8 mouse cellular contexts compared by ENCODE assay signal in genomic region chr17:24167891-24168505, GRCm38 (mm10). TPM values are rescaled to one million over a fixed set of nuclear protein-coding genes. Genes with fewer than 3 reads are reported as not detected.
DNase-seq lines count a peak whose midpoint lies in the region; ATAC-seq and TF ChIP-seq lines count a peak whose summit lies in the region.

No protein-coding gene starts in this region.

- peak overlapping the region; percentile 96; the same call in 1 of the 2 replicates for H3K27ac ChIP-seq in lung, embryonic 14.5 days (ENCODE audit: low read depth)
- peak overlapping the region; percentile 99; the same call in 1 of the 2 replicates for H3K27ac ChIP-seq in embryonic facial prominence, embryonic 15.5 days (replicated peaks)
- H3K27ac ChIP-seq in kidney, postnatal 0 days = peak overlapping the region; percentile 92
- peak overlapping the region; percentile 99 for H3K27ac ChIP-seq in neural tube, embryonic 15.5 days (replicated peaks)

- peaks cover 28% of the 10 kb centered on the region for H3K36me3 ChIP-seq in lung, embryonic 14.5 days (ENCODE audit: insufficient read depth)
- peaks cover 17% of the 10 kb centered on the region for H3K36me3 ChIP-seq in embryonic facial prominence, embryonic 15.5 days
- H3K36me3 ChIP-seq in kidney, postnatal 0 days (ENCODE audit: insufficient read depth, low read length) = peaks cover 4% of the 10 kb centered on the region; the same call in 1 of the 2 replicates
- H3K36me3 ChIP-seq in neural tube, embryonic 15.5 days = peaks cover 13% of the 10 kb centered on the region

- no peaks in the 10 kb centered on the region for H3K27me3 ChIP-seq in lung, embryonic 14.5 days (ENCODE audit: insufficient read depth, low read length)
- H3K27me3 ChIP-seq in embryonic facial prominence, embryonic 15.5 days = no peaks in the 10 kb centered on the region
- H3K27me3 ChIP-seq in kidney, postnatal 0 days (ENCODE audit: insufficient read depth, low read length) = no peaks in the 10 kb centered on the region
- H3K27me3 ChIP-seq in neural tube, embryonic 15.5 days (replicated peaks) = no peaks in the 10 kb centered on the region

- WGBS in lung, embryonic 14.5 days = 50% methylated on average over 7 of the region's 7 CpGs
- WGBS in embryonic facial prominence, embryonic 15.5 days = 53% methylated on average over 7 of the region's 7 CpGs
- 37% methylated on average over 7 of the region's 7 CpGs for WGBS in kidney, postnatal 0 days
- 52% methylated on average over 7 of the region's 7 CpGs for WGBS in neural tube, embryonic 15.5 days

- no peak for DNase-seq in lung, embryonic 14.5 days
- DNase-seq in lung, postnatal 36 days = no peak
- no peak for DNase-seq in kidney, postnatal 0 days (ENCODE audit: low spot score)
- DNase-seq in Muller cell, postnatal 12 days (ENCODE audit: inconsistent ontology term) = no peak
- DNase-seq in thymus, postnatal 14 days = no peak
- DNase-seq in gastrocnemius, adult 8-10 months (ENCODE audit: low spot score in 2 of 2) = no peak

- TF ChIP-seq CTCF in lung, embryonic 14.5 days (IDR thresholded peaks at IDR 0.05; ENCODE audit: low read depth) = no peak
- no peak for TF ChIP-seq CTCF in kidney, postnatal 0 days (IDR thresholded peaks at IDR 0.05; ENCODE audit: low read depth)

- ATAC-seq in lung, embryonic 14.5 days (ENCODE audit: insufficient read depth) = no peak
- no peak for ATAC-seq in embryonic facial prominence, embryonic 15.5 days (ENCODE audit: insufficient number of reproducible peaks, low FRiP score, low TSS enrichment, low read depth)
- no peak for ATAC-seq in kidney, postnatal 0 days (replicated peaks; ENCODE audit: low FRiP score, low read depth)
- ATAC-seq in neural tube, embryonic 15.5 days (ENCODE audit: low FRiP score) = no peak

- peaks cover 9% of the 10 kb centered on the region; the same call in 1 of the 2 replicates for H3K4me1 ChIP-seq in lung, embryonic 14.5 days (ENCODE audit: insufficient read depth)
- peaks cover 32% of the 10 kb centered on the region for H3K4me1 ChIP-seq in embryonic facial prominence, embryonic 15.5 days
- peaks cover 6% of the 10 kb centered on the region for H3K4me1 ChIP-seq in kidney, postnatal 0 days (replicated peaks; ENCODE audit: insufficient read depth, low read length)
- peaks cover 43% of the 10 kb centered on the region for H3K4me1 ChIP-seq in neural tube, embryonic 15.5 days

- peak overlapping the region; percentile 85 for H3K4me3 ChIP-seq in lung, embryonic 14.5 days (ENCODE audit: low read depth, low read length)
- peak overlapping the region; percentile 67 for H3K4me3 ChIP-seq in embryonic facial prominence, embryonic 15.5 days (replicated peaks)
- H3K4me3 ChIP-seq in kidney, postnatal 0 days (replicated peaks; ENCODE audit: low read depth, low read length) = peak overlapping the region; percentile 54
- H3K4me3 ChIP-seq in neural tube, embryonic 15.5 days (replicated peaks) = peak overlapping the region; percentile 75

- H3K9ac ChIP-seq in lung, embryonic 14.5 days = peak overlapping the region; percentile 84
- peak overlapping the region; percentile 94 for H3K9ac ChIP-seq in embryonic facial prominence, embryonic 15.5 days
- peak overlapping the region; percentile 87 for H3K9ac ChIP-seq in kidney, postnatal 0 days (ENCODE audit: low read depth, low read length)
- peak overlapping the region; percentile 87 for H3K9ac ChIP-seq in neural tube, embryonic 15.5 days (replicated peaks)

- H3K9me3 ChIP-seq in lung, embryonic 14.5 days (ENCODE audit: low read depth, low read length) = no peaks in the 10 kb centered on the region
- H3K9me3 ChIP-seq in embryonic facial prominence, embryonic 15.5 days (replicated peaks) = no peaks in the 10 kb centered on the region
- H3K9me3 ChIP-seq in kidney, postnatal 0 days (replicated peaks; ENCODE audit: low read length) = no peaks in the 10 kb centered on the region
- H3K9me3 ChIP-seq in neural tube, embryonic 15.5 days (replicated peaks) = no peaks in the 10 kb centered on the region

- H3K4me2 ChIP-seq in lung, embryonic 14.5 days = peak overlapping the region; percentile 81
- peak overlapping the region; percentile 81 for H3K4me2 ChIP-seq in embryonic facial prominence, embryonic 15.5 days (replicated peaks)
- peak overlapping the region; percentile 74 for H3K4me2 ChIP-seq in kidney, postnatal 0 days (ENCODE audit: low read length)
- H3K4me2 ChIP-seq in neural tube, embryonic 15.5 days = peak overlapping the region; percentile 80

RNA-seq across cellular contexts. Expression of gene Atp6v0c, which starts 1.5 kb away (rescaled TPM):
- 450 and 473 TPM in 2 replicates for polyA plus RNA-seq in lung, embryonic 14.5 days (2014; fragmentation: Nextera tagmentation; extraction: Ambion mirVana)
- polyA plus RNA-seq in embryonic facial prominence, embryonic 15.5 days (2015; fragmentation: Nextera tagmentation; extraction: Ambion mirVana) = 539 and 547 TPM in 2 replicates
- 974 and 1,011 TPM in 2 replicates for polyA plus RNA-seq in kidney, postnatal 0 days (2015; fragmentation: Nextera tagmentation; extraction: Ambion mirVana)
- polyA plus RNA-seq in neural tube, embryonic 15.5 days (2015; fragmentation: Nextera tagmentation; extraction: Ambion mirVana) = 1,457 and 1,659 TPM in 2 replicates
- 100 to 1,000 TPM; 152 to 173 (median 158) TPM for total RNA-seq in gastrocnemius, adult 8-10 months (2022)

RNA-seq across cellular contexts. Expression of gene Amdhd2, which starts 4.4 kb away (rescaled TPM):
- polyA plus RNA-seq in lung, embryonic 14.5 days (2014; fragmentation: Nextera tagmentation; extraction: Ambion mirVana) = 23.6 and 33.3 TPM in 2 replicates
- 35.3 and 37.5 TPM in 2 replicates for polyA plus RNA-seq in embryonic facial prominence, embryonic 15.5 days (2015; fragmentation: Nextera tagmentation; extraction: Ambion mirVana)
- polyA plus RNA-seq in kidney, postnatal 0 days (2015; fragmentation: Nextera tagmentation; extraction: Ambion mirVana) = 47.9 and 52.5 TPM in 2 replicates
- 35.7 and 37.8 TPM in 2 replicates for polyA plus RNA-seq in neural tube, embryonic 15.5 days (2015; fragmentation: Nextera tagmentation; extraction: Ambion mirVana)
- 10 to 100 TPM in 2 of 4 experiments, 1 to 10 TPM in 2; 9.4 to 12.8 (median 10.3) TPM for total RNA-seq in gastrocnemius, adult 8-10 months (2022)

RNA-seq across cellular contexts. Expression of gene Pdpk1, which starts 17.3 kb away (rescaled TPM):
- 34.9 and 37.3 TPM in 2 replicates for polyA plus RNA-seq in lung, embryonic 14.5 days (2014; fragmentation: Nextera tagmentation; extraction: Ambion mirVana)
- 39.2 and 40.1 TPM in 2 replicates for polyA plus RNA-seq in embryonic facial prominence, embryonic 15.5 days (2015; fragmentation: Nextera tagmentation; extraction: Ambion mirVana)
- polyA plus RNA-seq in kidney, postnatal 0 days (2015; fragmentation: Nextera tagmentation; extraction: Ambion mirVana) = 28.7 and 29.4 TPM in 2 replicates
- polyA plus RNA-seq in neural tube, embryonic 15.5 days (2015; fragmentation: Nextera tagmentation; extraction: Ambion mirVana) = 63.9 and 68.9 TPM in 2 replicates
- total RNA-seq in gastrocnemius, adult 8-10 months (2022) = 10 to 100 TPM; 36.6 to 43.2 (median 39.8) TPM

RNA-seq across cellular contexts. Expression of gene Tbc1d24, which starts 37.4 kb away (rescaled TPM):
- 6.4 and 7.0 TPM in 2 replicates for polyA plus RNA-seq in lung, embryonic 14.5 days (2014; fragmentation: Nextera tagmentation; extraction: Ambion mirVana)
- polyA plus RNA-seq in embryonic facial prominence, embryonic 15.5 days (2015; fragmentation: Nextera tagmentation; extraction: Ambion mirVana) = 5.5 and 8.6 TPM in 2 replicates
- 2.3 and 2.5 TPM in 2 replicates for polyA plus RNA-seq in kidney, postnatal 0 days (2015; fragmentation: Nextera tagmentation; extraction: Ambion mirVana)
- 21.0 and 24.0 TPM in 2 replicates for polyA plus RNA-seq in neural tube, embryonic 15.5 days (2015; fragmentation: Nextera tagmentation; extraction: Ambion mirVana)
- total RNA-seq in gastrocnemius, adult 8-10 months (2022) = 1 to 10 TPM; 4.8 to 7.0 (median 5.8) TPM

RNA-seq across cellular contexts. Expression of gene Ntn3, which starts 41.3 kb away (rescaled TPM):
- polyA plus RNA-seq in lung, embryonic 14.5 days (2014; fragmentation: Nextera tagmentation; extraction: Ambion mirVana) = 8.2 and 10.3 TPM in 2 replicates
- 10.5 and 11.0 TPM in 2 replicates for polyA plus RNA-seq in embryonic facial prominence, embryonic 15.5 days (2015; fragmentation: Nextera tagmentation; extraction: Ambion mirVana)
- polyA plus RNA-seq in kidney, postnatal 0 days (2015; fragmentation: Nextera tagmentation; extraction: Ambion mirVana) = 2.7 and 4.0 TPM in 2 replicates
- 5.9 and 6.0 TPM in 2 replicates for polyA plus RNA-seq in neural tube, embryonic 15.5 days (2015; fragmentation: Nextera tagmentation; extraction: Ambion mirVana)
- total RNA-seq in gastrocnemius, adult 8-10 months (2022) = under 1 TPM; 0.19 to 0.53 (median 0.42) TPM
